Mouse (Mus musculus): Measurements from ENCODE around the gene Aldh3b1. TPM values are rescaled to one million over a fixed set of nuclear protein-coding genes. Genes with fewer than 3 reads are reported as not detected.
"Not testable (repeated sequence)": the region's sequence is repeated elsewhere in the genome, so short reads cannot be mapped to it uniquely, and the experiment has no call there.

The Aldh3b1 gene
- total and polyA plus RNA-seq, 2 experiments from 2014 or later: 2.8 to 3.7 TPM

DNA sequence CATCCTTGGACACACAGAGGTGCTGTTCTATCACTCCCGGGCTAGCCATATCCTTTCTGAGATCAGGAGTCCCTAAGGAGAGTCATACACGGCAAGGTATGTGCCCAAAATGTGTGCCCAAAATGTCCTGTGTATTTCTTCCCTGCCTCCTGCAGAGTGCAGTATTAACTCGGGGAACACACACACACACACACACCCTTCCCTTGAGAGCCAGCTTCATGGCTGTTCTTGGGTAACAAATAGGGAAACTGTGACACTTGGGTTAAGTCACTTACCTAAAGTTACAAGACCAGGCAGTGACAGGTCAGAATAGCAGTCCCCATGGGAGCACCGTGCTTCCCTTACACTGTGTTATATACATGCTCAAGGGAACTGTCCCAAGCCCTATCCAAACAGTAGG is 34.4 kb upstream of the Aldh3b1 start:
- no peak for DNase-seq (ENCODE audit: low spot score)
- no peak overlapping the region for H3K4me3 ChIP-seq (ENCODE audit: low read depth, low read length)
- ATAC-seq (ENCODE audit: low FRiP score): no peak
- no peaks in the 10 kb centered on the region for H3K36me3 ChIP-seq (ENCODE audit: insufficient read depth, low read length)
- no peak overlapping the region for H3K9ac ChIP-seq (replicated peaks; ENCODE audit: low read length, poor library complexity, severe bottlenecking)
- no peaks in the 10 kb centered on the region for H3K4me1 ChIP-seq (ENCODE audit: insufficient read depth, low read length)
- 76% methylated on average over 4 of the region's 4 CpGs for WGBS
- H3K4me2 ChIP-seq (ENCODE audit: low read depth, low read length, poor library complexity, severe bottlenecking): no peak overlapping the region
- no peak for TF ChIP-seq CTCF (IDR thresholded peaks at IDR 0.05)
- no peaks in the 10 kb centered on the region for H3K27me3 ChIP-seq (ENCODE audit: insufficient read depth, low read length)
- H3K9me3 ChIP-seq (ENCODE audit: low read length): no peaks in the 10 kb centered on the region
- no peak overlapping the region for H3K27ac ChIP-seq (ENCODE audit: low read depth, low read length)

DNA sequence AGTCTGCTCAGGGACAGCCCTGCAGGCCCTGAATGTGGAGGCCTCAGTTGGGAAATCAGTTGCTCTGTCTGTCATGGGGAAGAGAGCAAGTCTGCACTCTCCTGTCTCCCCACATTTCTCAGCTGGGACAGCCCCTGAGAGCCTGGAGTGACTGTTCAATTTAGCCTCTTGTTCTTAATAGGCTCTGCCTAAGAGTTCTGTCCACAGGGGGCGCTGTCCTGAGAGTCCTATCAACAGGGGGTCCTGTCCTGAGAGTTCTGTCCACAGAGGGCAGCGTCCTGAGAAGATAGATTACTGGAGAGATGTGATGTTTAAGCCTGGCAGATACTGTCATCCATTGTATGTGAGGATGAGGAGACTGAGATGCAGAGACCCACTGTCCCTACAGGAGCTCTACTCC is 32.9 kb upstream of the Aldh3b1 start:
- Histone ChIP-seq H3K4me2 (ENCODE audit: low read depth, low read length, poor library complexity, severe bottlenecking) (no peak overlapping the region), H3K9ac (replicated peaks; ENCODE audit: low read length, poor library complexity, severe bottlenecking) (no peak overlapping the region), H3K4me1 (ENCODE audit: insufficient read depth, low read length) (no peaks in the 10 kb centered on the region), H3K36me3 (ENCODE audit: insufficient read depth, low read length) (no peaks in the 10 kb centered on the region), H3K27me3 (ENCODE audit: insufficient read depth, low read length) (no peaks in the 10 kb centered on the region), H3K4me3 (ENCODE audit: low read depth, low read length) (no peak overlapping the region), H3K9me3 (ENCODE audit: low read length) (no peaks in the 10 kb centered on the region), H3K27ac (ENCODE audit: low read depth, low read length) (no peak overlapping the region)
- WGBS: 16% methylated on average over 2 of the region's 2 CpGs
- no peak for DNase-seq (ENCODE audit: low spot score)
- TF ChIP-seq CTCF (IDR thresholded peaks at IDR 0.05): peak; percentile 47; the same call in 1 of the 2 replicates
- ATAC-seq (ENCODE audit: low FRiP score): no peak

DNA sequence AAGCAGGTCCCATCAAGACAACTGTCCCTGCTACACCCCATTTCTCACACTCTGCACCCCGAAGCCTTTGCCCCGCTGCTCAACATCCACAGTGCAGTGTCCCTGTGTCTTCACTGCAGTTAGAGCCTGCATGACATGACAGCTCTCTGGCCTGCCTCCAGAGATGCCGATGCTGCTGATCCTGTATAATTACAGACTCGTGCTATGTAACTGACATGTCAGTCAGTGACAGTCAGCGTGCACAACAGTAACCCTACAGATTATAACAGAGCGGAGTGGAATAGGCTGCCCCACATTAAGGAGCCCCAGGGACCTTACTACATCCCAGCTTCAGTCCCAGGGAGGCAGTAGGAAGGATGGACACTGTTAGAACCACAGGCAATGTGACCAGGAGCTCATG is 32.2 kb upstream of the Aldh3b1 start:
- ATAC-seq (ENCODE audit: low FRiP score); H3K4me1 ChIP-seq (ENCODE audit: insufficient read depth, low read length); H3K4me2 ChIP-seq (ENCODE audit: low read depth, low read length, poor library complexity, severe bottlenecking); H3K4me3 ChIP-seq (ENCODE audit: low read depth, low read length); H3K27ac ChIP-seq (ENCODE audit: low read depth, low read length); DNase-seq (ENCODE audit: low spot score); H3K9me3 ChIP-seq (ENCODE audit: low read length); H3K27me3 ChIP-seq (ENCODE audit: insufficient read depth, low read length); H3K9ac ChIP-seq (replicated peaks; ENCODE audit: low read length, poor library complexity, severe bottlenecking); H3K36me3 ChIP-seq (ENCODE audit: insufficient read depth, low read length): not testable (repeated sequence)
- 70% methylated on average over 6 of the region's 6 CpGs for WGBS

DNA sequence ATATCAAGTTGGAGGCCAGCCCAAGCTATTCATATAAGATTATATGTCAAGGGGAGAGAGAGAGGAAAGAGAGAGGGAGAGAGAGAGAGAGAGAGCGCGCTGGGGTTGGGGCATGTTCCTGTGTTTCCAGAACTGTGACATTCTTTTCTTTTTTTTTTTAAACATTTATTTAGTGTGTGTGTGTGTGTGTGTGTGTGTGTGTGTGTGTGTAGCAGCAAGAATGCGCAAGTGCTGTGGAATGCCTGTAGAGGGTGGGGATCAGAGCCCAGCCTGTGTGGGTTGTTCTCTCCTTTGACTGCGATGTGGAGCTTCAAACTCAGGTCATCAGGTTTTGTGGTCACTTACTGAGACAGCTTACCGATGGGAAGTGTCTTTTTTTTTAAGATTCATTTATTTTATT is 30.6 kb upstream of the Aldh3b1 start:
- ATAC-seq (ENCODE audit: low FRiP score) (no peak), DNase-seq (ENCODE audit: low spot score) (no peak)
- Histone ChIP-seq H3K4me2 (ENCODE audit: low read depth, low read length, poor library complexity, severe bottlenecking) (no peak overlapping the region), H3K9ac (replicated peaks; ENCODE audit: low read length, poor library complexity, severe bottlenecking) (no peak overlapping the region), H3K4me1 (ENCODE audit: insufficient read depth, low read length) (no peaks in the 10 kb centered on the region), H3K27ac (ENCODE audit: low read depth, low read length) (no peak overlapping the region), H3K9me3 (ENCODE audit: low read length) (no peaks in the 10 kb centered on the region), H3K4me3 (ENCODE audit: low read depth, low read length) (no peak overlapping the region), H3K36me3 (ENCODE audit: insufficient read depth, low read length) (no peaks in the 10 kb centered on the region), H3K27me3 (ENCODE audit: insufficient read depth, low read length) (no peaks in the 10 kb centered on the region)
- WGBS: 92% methylated on average over 5 of the region's 5 CpGs
- TF ChIP-seq CTCF (IDR thresholded peaks at IDR 0.05): no peak

DNA sequence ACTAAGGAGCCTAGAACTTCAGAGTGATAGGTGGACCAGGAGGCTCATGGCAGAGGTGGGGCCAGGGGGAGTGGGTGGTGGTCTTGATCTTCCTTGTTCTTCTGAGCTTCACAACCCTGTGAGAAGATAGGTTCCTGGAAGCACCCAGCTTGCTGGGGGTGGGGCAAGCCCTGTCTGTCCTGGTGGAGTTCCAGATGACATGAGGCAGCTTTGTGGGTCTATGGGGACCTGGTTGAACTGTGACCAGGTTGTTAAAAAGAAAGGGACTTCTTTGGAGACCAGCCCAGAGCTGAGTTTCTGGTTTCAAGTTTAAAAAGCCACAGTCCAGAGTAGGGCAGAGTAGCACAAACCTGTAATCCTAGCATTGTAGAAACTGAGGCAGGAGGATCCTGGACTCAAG is 29.4 kb upstream of the Aldh3b1 start:
- Histone ChIP-seq H3K4me2 (ENCODE audit: low read depth, low read length, poor library complexity, severe bottlenecking) (no peak overlapping the region), H3K9ac (replicated peaks; ENCODE audit: low read length, poor library complexity, severe bottlenecking) (no peak overlapping the region), H3K36me3 (ENCODE audit: insufficient read depth, low read length) (no peaks in the 10 kb centered on the region), H3K9me3 (ENCODE audit: low read length) (no peaks in the 10 kb centered on the region), H3K4me1 (ENCODE audit: insufficient read depth, low read length) (no peaks in the 10 kb centered on the region), H3K27ac (ENCODE audit: low read depth, low read length) (no peak overlapping the region), H3K4me3 (ENCODE audit: low read depth, low read length) (no peak overlapping the region), H3K27me3 (ENCODE audit: insufficient read depth, low read length) (no peaks in the 10 kb centered on the region)
- ATAC-seq (ENCODE audit: low FRiP score) (no peak), DNase-seq (ENCODE audit: low spot score) (no peak)
- TF ChIP-seq CTCF (IDR thresholded peaks at IDR 0.05): no peak

DNA sequence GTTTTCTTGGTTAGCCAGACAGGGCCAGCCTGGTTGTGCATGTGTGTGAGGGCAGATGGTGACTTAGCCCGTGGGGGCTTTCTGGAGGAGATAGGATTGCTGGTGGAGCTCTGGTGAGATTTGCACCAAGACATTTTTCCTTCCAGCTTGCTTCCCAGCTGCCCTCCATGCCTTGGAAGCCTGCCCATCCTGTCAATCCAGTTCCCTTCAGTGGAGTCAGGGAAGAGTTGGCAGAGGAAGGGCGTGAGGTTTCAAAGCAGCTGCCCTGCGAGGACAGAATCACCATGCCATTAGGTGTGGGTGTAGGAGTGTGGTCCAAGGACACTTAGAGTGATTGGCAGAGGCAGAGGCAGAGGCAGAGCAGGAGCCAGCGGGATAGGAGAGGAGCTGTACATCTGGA is 28.9 kb upstream of the Aldh3b1 start, which contains the start of gene Aldh3b3:
Gene Aldh3b3, plus strand, starts transcription at position 176 of the 400 bp plus-strand sequence.
- H3K27me3 ChIP-seq (ENCODE audit: insufficient read depth, low read length): no peaks in the 10 kb centered on the region
- no peak for TF ChIP-seq CTCF (IDR thresholded peaks at IDR 0.05)
- no peak within 1 kb of the TSS for H3K4me2 ChIP-seq (ENCODE audit: low read depth, low read length, poor library complexity, severe bottlenecking)
- DNase-seq (ENCODE audit: low spot score) (peak; percentile 51), ATAC-seq (ENCODE audit: low FRiP score) (no peak)
- no peak within 1 kb of the TSS for H3K4me3 ChIP-seq (ENCODE audit: low read depth, low read length)
- WGBS: 74% methylated on average over 4 of the region's 4 CpGs
- no peaks in the 10 kb centered on the region for H3K9me3 ChIP-seq (ENCODE audit: low read length)
- no peaks in the 10 kb centered on the region for H3K4me1 ChIP-seq (ENCODE audit: insufficient read depth, low read length)
- H3K27ac ChIP-seq (ENCODE audit: low read depth, low read length): no peak within 1 kb of the TSS
- no peaks in the 10 kb centered on the region for H3K36me3 ChIP-seq (ENCODE audit: insufficient read depth, low read length)
- no peak within 1 kb of the TSS for H3K9ac ChIP-seq (replicated peaks; ENCODE audit: low read length, poor library complexity, severe bottlenecking)

DNA sequence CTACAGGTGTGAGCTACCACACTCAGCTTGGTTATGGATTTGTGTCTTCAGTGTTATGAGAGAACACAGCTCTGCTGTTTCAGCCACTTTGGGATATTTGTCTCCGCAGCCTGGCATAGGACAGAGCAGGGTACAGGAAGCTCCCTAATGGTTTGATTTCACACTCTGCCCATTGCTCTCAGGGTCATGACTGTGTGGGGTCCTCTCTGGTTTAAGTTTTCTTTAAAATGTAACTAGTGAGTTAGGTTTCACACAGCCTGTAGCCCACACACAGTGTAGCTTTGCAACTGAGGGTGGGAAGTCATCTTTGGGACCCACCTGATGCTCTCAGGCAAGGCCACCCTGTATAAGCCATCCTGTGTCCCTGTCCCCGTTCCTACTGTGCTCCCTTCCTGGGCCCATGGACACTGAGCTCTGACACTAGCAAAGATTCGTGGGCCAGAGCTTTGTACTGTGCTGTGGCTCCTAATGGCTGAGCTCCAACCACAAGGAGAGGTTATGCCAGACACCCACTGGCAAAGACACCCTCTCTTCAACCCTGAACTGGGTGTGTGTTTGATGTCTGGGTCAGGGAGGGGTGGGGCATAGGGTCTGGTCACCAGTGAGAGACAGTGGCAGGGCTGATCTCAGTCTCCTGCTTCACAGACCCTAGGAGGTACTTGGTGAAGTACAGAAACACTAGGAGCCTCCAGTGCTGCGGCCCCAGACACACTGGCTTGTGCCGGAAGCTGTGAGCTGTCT is 27.9 kb upstream of the Aldh3b1 start:
- H3K9me3 ChIP-seq (ENCODE audit: low read length); H3K27ac ChIP-seq (ENCODE audit: low read depth, low read length); H3K4me1 ChIP-seq (ENCODE audit: insufficient read depth, low read length); H3K9ac ChIP-seq (replicated peaks; ENCODE audit: low read length, poor library complexity, severe bottlenecking); DNase-seq (ENCODE audit: low spot score); H3K4me2 ChIP-seq (ENCODE audit: low read depth, low read length, poor library complexity, severe bottlenecking); H3K27me3 ChIP-seq (ENCODE audit: insufficient read depth, low read length); ATAC-seq (ENCODE audit: low FRiP score); H3K36me3 ChIP-seq (ENCODE audit: insufficient read depth, low read length); H3K4me3 ChIP-seq (ENCODE audit: low read depth, low read length): not testable (repeated sequence)
- 83% methylated on average over 5 of the region's 5 CpGs for WGBS
